Mouse (Mus musculus) forebrain, postnatal 0 days (tissue): ENCODE measurements around the gene Gpr157. TPM values are rescaled to one million over a fixed set of nuclear protein-coding genes. Genes with fewer than 3 reads are reported as not detected.
A peak's percentile ranks its signal among the peaks of the same experiment; 100 is the strongest.

ENCODE experiments used
- ATAC-seq: fragments of 200-750 bp; cut with Nextera tagmentation; 2 replicates; pipeline ENCODE4 v1.8.0; 2017; ENCODE audit warnings: mild to moderate bottlenecking, moderate library complexity
- DNase-seq: peaks from one replicate; pipeline ENCODE4 v3.0.0-alpha.2; 2015
- H3K27ac ChIP-seq: fragments of 300-500 bp; sonication (generic); 2 replicates; pipeline ENCODE4 v1.5.1; 2014; ENCODE audit warnings: low read depth, mild to moderate bottlenecking, antibody characterized with exemption, low read length, moderate library complexity, mixed read lengths
- H3K27me3 ChIP-seq: fragments of 300-500 bp; sonication (generic); 2 replicates; pipeline ENCODE4 v1.6.1; 2014; ENCODE audit warnings: mild to moderate bottlenecking, low read length, mixed read lengths; ENCODE audit not compliant: insufficient read depth
- H3K36me3 ChIP-seq: fragments of 300-500 bp; sonication (generic); 2 replicates; pipeline ENCODE4 v1.6.1; 2014; ENCODE audit warnings: mild to moderate bottlenecking, moderate library complexity; ENCODE audit not compliant: insufficient read depth
- H3K4me1 ChIP-seq: fragments of 300-500 bp; sonication (generic); 2 replicates; pipeline ENCODE4 v1.6.1; 2014; ENCODE audit warnings: antibody characterized with exemption; ENCODE audit not compliant: insufficient read depth
- H3K4me2 ChIP-seq: fragments of 300-500 bp; sonication (generic); 2 replicates; pipeline ENCODE4 v1.6.1; 2014; ENCODE audit warnings: low read depth, mild to moderate bottlenecking, moderate library complexity
- H3K4me3 ChIP-seq: fragments of 300-500 bp; sonication (generic); 2 replicates; pipeline ENCODE4 v1.5.1; 2014; ENCODE audit warnings: low read depth, low read length, mixed read lengths
- H3K9ac ChIP-seq: fragments of 300-500 bp; sonication (generic); 2 replicates; pipeline ENCODE4 v1.6.1; 2014; ENCODE audit warnings: mild to moderate bottlenecking
- H3K9me3 ChIP-seq: fragments of 300-500 bp; sonication (generic); 2 replicates; pipeline ENCODE4 v1.6.1; 2016; ENCODE audit warnings: low read length
- CTCF ChIP-seq: sonication (generic); IDR thresholded peaks from 2 replicates; pipeline ENCODE4 v1.5.1; 2016; ENCODE audit warnings: antibody characterized with exemption, control low read depth, low read depth
- WGBS: fragments of 180-500 bp; shearing (Covaris S2); extraction: QIAGEN DNeasy Blood & Tissue Kit; methylation state at CpG from one replicate; pipeline ENCODE4 v1.1.7; 2014; 5-methylcytosine and 5-hydroxymethylcytosine counted together
- polyA plus RNA-seq: library from polyadenylated mRNA; unstranded; fragments of >200 nt; fragmentation: Nextera tagmentation; extraction: Ambion mirVana; gene quantifications from 2 replicates; pipeline ENCODE4 v1.2.1, GENCODE M21; 2015
- total RNA-seq: library from RNA; depleted of rRNA; stranded (reverse); fragments of >200 nt; gene quantifications from 2 replicates; pipeline ENCODE4 v1.2.3, GENCODE M21; 2014

Gpr157 gene
- total and polyA plus RNA-seq, 2 experiments from 2014 or later = 0.31 to 1.8 TPM

GRCm38 (mm10) chr4:150048478-150049156 is 38.5 kb upstream of the Gpr157 start:
- DNase-seq (no peak), ATAC-seq (no peak)
- Histone ChIP-seq H3K27ac (no peak overlapping the region), H3K27me3 (peaks cover 26% of the 10 kb centered on the region), H3K9ac (peak overlapping the region; percentile 31; the same call in 1 of the 2 replicates), H3K36me3 (no peaks in the 10 kb centered on the region), H3K4me2 (peak overlapping the region; percentile 92), H3K9me3 (no peaks in the 10 kb centered on the region), H3K4me1 (peaks cover 5% of the 10 kb centered on the region; the same call in 1 of the 2 replicates), H3K4me3 (peak overlapping the region; percentile 43)
- under 1% methylated on average over 49 of the region's 49 CpGs for WGBS
- no peak for TF ChIP-seq CTCF

DNA sequence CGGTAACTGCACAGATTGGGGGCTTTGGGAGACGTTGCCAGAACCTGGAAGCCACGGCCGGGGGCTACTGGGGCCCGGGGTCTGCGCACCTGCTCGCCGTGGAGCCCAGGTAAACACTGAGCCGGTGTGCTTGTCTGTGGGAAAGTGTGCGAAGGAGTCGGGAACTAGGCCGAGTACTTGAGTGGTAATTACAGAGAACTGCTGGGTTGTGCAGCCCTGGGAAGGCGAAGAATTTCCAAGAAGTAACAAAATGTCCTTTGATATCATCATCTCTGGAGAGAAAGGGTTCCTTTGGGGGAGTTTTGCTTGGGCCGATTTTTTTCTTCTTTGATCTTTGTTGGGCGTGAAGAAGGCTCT is 38.0 kb upstream of the Gpr157 start:
- no peak for ATAC-seq
- Histone ChIP-seq H3K4me3 (peak overlapping the region; percentile 43), H3K4me1 (peaks cover 5% of the 10 kb centered on the region; the same call in 1 of the 2 replicates), H3K9me3 (no peaks in the 10 kb centered on the region), H3K36me3 (no peaks in the 10 kb centered on the region), H3K27ac (no peak overlapping the region), H3K9ac (0 out of 2 replicates have a peak overlapping the region, but pooled peaks have one; percentile 31), H3K27me3 (peaks cover 26% of the 10 kb centered on the region), H3K4me2 (peak overlapping the region; percentile 92)
- no peak for DNase-seq
- WGBS = 24% methylated on average over 15 of the region's 15 CpGs
- TF ChIP-seq CTCF = no peak

DNA sequence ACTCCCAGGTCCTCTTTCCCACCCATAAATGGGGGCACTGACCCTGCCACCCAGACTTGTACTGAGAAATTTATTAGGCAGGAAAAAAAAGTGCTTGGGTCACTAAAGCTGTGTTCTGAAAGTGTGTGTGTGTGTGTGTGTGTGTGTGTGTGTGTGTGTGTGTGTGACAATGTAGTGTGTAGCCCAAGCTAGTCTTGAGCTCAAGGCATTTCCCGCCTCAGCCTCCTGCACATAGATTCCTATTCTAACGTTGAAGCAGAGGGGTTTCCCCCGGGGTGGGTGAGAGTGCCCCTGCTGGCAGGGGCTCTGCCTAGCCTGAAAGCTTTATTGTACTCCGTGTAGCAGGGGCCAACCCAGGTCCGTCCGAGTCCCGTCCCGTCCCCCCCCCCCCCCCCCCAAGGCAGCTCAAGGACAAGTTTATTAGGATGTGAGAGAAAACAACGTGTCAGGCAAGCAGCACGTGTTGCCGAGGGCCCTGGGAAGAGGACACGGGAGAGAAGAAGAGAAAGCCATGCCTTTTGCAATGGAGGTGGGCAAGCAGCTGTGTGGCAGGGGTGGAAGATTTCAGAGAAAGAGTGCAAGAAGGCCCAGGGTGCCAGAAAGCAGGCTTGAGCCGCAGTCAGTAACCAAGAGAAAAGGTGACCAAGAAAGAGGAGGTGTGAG is 37.5 kb upstream of the Gpr157 start:
- Histone ChIP-seq H3K4me2 (no peak overlapping the region), H3K9ac (no peak overlapping the region), H3K27ac (no peak overlapping the region), H3K27me3 (peaks cover 26% of the 10 kb centered on the region), H3K36me3 (no peaks in the 10 kb centered on the region), H3K4me3 (no peak overlapping the region), H3K9me3 (no peaks in the 10 kb centered on the region), H3K4me1 (peaks cover 5% of the 10 kb centered on the region; the same call in 1 of the 2 replicates)
- TF ChIP-seq CTCF = no peak
- DNase-seq (no peak), ATAC-seq (no peak)
- 19% methylated on average over 13 of the region's 13 CpGs for WGBS

DNA sequence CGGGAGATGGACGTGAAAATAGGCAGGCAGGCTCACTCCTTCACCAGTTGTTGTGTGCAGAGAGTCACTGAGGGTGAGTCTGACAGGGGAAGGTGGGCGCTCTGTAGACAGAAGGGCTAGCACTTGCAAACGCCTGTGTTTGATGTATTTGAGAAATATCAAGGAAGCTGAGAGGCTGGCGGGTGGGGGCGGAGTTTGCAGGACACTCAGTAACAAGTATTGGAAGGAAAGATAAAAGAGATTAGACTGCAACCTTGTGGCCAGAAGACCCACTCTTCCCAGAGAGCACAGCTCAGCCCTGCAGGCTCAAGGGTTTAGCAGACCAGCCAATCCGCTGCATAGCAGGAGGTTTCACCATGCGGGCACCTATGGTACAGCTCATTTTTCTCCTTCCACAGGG is 35.7 kb upstream of the Gpr157 start:
- H3K4me1 ChIP-seq = peaks cover 5% of the 10 kb centered on the region; the same call in 1 of the 2 replicates
- H3K4me3 ChIP-seq = no peak overlapping the region
- DNase-seq (no peak), ATAC-seq (no peak)
- H3K9me3 ChIP-seq = no peaks in the 10 kb centered on the region
- peaks cover 26% of the 10 kb centered on the region for H3K27me3 ChIP-seq
- WGBS = 78% methylated on average over 8 of the region's 8 CpGs
- H3K27ac ChIP-seq = no peak overlapping the region
- no peaks in the 10 kb centered on the region for H3K36me3 ChIP-seq
- no peak overlapping the region for H3K4me2 ChIP-seq
- no peak overlapping the region for H3K9ac ChIP-seq
- no peak for TF ChIP-seq CTCF

GRCm38 (mm10) chr4:150052380-150052779 is 34.8 kb upstream of the Gpr157 start:
- H3K36me3 ChIP-seq = no peaks in the 10 kb centered on the region
- no peak for ATAC-seq
- no peak overlapping the region for H3K27ac ChIP-seq
- no peak for DNase-seq
- H3K9ac ChIP-seq = no peak overlapping the region
- no peak overlapping the region for H3K4me2 ChIP-seq
- no peak for TF ChIP-seq CTCF
- 89% methylated on average over 3 of the region's 3 CpGs for WGBS
- H3K9me3 ChIP-seq = no peaks in the 10 kb centered on the region
- peaks cover 25% of the 10 kb centered on the region for H3K27me3 ChIP-seq
- peaks cover 5% of the 10 kb centered on the region; the same call in 1 of the 2 replicates for H3K4me1 ChIP-seq
- H3K4me3 ChIP-seq = no peak overlapping the region

DNA sequence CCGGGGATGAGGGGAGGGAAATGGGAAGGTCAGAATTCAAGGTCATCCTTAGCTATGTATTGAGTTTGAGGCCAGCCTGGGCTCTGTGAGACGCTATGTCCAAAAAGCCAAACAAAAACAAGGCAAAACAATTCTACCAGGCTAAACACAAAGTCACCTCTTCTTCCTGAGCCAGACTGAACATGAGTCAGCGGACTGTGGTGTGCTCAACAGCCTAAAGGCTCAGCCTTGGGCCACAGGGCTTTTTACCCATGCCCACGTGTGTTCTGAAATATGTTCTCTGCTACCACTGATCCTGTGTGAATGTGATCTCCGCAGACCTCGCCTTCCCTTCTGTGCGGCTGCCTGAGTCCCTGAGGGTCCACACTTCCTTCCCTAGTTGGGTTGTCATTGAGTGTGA is 31.0 kb upstream of the Gpr157 start:
- Histone ChIP-seq H3K4me3 (no peak overlapping the region), H3K4me1 (no peaks in the 10 kb centered on the region), H3K27ac (no peak overlapping the region), H3K36me3 (no peaks in the 10 kb centered on the region), H3K9me3 (no peaks in the 10 kb centered on the region), H3K4me2 (no peak overlapping the region), H3K9ac (no peak overlapping the region), H3K27me3 (no peaks in the 10 kb centered on the region)
- DNase-seq = no peak
- TF ChIP-seq CTCF = no peak
- WGBS = 90% methylated on average over 7 of the region's 7 CpGs
- ATAC-seq = no peak

DNA sequence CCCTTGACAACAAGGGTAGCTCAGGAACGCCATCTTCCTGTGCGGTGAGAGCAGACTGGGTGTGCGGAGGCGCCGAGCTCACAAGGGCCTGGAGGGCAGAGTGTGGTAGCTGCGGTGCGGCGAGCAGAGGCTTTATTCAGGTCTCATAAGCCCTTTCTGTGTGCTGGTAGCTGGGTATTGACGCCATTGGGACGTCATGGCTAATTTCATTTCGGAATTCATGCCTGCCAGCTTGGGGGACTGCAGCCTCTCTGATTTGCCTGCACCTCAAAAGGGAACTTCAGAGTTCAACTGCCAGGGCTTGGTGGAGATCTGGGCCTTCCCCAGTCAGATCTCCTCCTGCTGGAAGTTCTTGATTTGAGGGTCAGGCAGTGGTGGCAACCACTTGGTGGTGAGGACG is 29.4 kb upstream of the Gpr157 start:
- DNase-seq = no peak
- 90% methylated on average over 12 of the region's 12 CpGs for WGBS
- no peak for TF ChIP-seq CTCF

More for the DNA sequence above, 29.4 kb upstream of the Gpr157 start:
- no peaks in the 10 kb centered on the region for H3K36me3 ChIP-seq
- no peak overlapping the region for H3K4me2 ChIP-seq
- H3K4me1 ChIP-seq = no peaks in the 10 kb centered on the region
- H3K9ac ChIP-seq = no peak overlapping the region
- H3K27me3 ChIP-seq = no peaks in the 10 kb centered on the region
- ATAC-seq = no peak
- no peak overlapping the region for H3K27ac ChIP-seq
- no peak overlapping the region for H3K4me3 ChIP-seq
- no peaks in the 10 kb centered on the region for H3K9me3 ChIP-seq
